Mouse (Mus musculus) ovary, postnatal 14 days (tissue): ENCODE results near the gene Atp5e.

Source experiments
- DNase-seq: peaks from one replicate; pipeline ENCODE4 v3.0.0; 2022; ENCODE audit warnings: low spot score

Atp5e gene

DNA sequence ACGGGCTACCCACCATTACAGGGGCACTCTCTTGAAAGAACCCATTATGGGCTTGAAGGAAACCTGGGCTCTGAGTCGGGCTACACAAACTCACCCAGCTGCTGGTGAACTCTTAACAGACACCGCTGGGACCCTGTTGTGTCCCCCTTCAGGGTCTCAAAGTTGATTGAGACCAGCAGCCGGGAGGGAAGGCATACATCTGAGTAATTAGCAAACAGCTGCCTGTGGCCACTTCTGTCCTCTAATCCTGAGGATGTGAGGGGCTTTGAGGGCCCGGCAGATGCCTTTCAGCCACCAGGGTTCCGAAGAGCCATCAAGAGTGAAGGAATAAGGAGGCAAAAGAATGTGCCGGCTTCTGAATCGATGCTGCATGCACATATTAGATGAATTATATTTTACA is 17.0 kb downstream of the Atp5e start:
- no peak for DNase-seq

DNA sequence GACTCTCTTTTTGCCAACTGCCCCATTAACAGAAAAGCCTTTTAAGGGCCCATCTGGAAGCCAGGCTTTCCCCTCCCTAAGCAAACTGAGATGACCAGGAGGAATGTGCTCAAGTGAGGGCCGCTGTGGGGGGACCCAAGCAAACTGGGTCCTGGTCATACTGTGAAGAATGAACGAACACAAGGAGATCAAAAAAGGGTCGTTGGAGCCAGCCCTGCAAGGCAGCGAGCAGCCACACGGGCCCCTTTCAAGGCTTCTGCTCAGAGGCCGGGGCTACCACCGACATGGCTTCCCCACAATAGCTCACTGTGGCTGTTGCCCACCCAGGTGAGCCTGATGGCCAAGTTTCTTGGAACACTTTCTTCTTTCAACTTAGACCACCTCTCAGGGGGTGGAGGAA is 17.4 kb downstream of the Atp5e start:
- no peak for DNase-seq

DNA sequence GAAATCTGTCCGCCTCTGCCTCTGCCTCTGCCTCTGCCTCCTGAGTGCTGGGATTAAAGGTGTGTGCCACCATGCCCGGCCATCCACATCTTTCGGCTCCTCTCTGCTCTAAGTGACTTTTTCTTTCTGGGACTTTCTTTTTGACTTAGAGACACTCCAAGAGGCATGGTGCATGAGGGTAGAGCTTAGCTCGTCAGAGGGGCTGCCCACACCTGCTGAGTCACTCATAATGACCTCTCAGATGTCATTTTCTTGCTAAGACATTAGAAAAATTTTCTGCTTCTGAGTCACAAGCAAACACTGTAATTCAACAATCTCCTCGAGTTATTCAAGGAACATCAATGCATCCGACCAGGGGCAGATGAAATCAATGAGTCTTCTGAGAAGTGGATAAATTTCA is 18.9 kb downstream of the Atp5e start:
- DNase-seq = no peak

DNA sequence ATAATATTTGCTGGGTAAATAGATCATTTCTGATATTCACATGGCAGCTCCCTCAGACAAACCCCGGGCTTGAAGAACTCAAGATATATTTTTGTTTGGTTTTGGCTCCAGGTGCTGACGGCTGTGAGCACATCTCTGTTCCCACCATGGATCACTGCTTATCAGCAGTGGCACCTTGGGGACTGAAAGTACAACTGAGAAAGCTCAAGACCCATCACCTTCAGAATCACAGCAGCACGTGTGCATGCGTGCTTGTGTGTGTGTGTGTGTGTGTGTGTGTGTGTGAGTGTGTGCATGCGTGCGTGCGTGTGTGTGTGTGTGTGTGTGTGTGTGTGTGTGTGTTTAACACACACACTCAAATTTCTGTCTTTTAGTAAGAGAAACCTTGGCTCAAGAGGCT is 19.5 kb downstream of the Atp5e start:
- DNase-seq = no peak

DNA sequence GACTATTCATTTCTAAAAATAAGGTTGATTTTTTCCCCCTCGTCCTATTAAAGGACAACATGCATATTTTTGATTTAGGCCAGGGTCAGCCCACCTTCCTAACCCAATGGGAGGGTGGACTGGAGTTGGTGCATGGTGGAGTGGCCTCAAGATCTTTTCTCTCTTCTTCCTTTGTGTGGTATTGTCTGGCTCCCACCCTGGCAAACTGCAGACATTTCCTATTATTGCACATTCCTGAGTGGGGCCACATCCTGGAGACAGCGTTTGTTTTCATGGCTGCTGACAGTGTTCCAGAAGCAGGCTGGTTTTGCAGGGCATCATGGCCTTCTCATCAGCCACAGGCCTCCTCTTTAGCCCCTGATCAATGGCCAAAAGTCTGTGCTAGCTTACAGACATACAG is 20.9 kb downstream of the Atp5e start:
- DNase-seq = no peak

DNA sequence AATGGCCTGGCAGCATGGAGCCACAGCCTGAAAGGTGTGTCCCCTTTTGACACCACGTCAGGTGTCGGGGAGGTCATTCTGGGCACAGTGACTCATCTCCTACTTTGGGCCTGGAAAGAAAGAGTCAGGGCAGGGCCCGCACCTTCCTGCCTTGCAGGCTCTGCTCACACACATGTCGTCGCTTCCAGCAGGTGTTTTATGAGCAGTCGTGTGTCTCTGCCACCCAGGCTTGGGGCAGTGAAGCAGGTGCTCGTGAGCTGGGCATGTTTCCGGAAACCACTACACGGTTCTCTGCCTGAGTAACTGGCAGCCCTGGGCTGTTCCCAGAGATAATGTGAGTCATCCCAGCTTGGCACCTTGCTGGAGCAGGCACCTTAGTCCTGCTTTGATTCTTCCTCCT is 21.4 kb downstream of the Atp5e start:
- no peak for DNase-seq

DNA sequence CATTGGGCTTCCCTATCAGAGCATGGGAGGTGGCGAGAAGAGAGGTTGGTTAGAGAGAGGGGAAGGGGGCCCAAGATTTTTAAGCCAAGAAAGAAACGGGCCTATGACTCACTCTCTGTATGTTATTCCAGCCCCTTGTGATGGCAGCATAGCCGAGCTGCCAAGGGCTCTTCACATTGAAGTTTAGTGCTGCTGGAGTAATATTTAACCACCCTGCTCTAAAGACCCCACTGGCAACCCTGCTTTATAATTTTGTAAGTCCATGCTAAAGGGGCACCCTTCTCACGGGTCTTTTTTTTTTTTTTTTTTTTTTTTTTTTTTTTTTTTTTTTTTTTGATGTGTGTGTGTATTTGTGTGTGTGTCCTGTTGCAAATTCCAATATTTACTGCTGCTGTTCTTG is 22.0 kb downstream of the Atp5e start:
- no peak for DNase-seq

DNA sequence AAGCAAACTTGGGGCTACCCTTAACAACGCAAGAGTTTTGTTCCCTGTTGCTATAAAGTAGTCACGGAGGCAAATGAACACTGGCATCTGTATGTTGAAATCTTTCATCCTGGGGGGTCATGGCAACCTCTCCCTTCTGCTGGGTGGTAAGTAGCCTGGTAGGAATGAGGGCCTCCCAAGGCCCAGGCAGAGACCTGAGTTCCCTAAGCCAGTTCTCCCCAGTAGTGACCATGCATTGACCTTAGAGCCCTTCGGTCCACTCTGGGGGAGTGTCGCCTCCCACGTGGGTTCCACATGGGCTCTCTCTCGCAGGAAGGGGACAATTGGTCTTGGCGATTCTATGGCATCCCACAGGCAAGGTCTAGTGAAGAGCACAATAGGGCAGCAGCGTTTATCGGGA is 23.9 kb downstream of the Atp5e start:
- DNase-seq = no peak

DNA sequence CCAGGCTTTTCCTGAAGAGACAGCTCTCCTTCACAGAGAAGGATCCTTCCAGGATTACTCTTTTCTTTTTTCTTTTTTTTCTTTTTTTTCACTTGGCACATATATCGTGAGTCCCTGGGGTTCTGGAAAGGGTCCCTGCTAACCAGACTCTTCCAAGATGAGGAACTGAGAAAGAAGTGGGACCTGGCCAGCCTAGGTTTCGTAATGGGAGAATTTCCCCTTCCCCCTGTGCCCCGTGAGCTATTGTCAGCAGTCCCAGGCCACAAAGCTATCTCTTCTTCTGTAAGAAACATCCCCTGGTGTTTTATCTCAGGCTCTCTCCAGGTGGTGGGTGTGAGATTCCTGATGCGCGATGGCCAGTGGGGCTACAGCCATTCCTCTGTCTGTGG is 24.5 kb downstream of the Atp5e start:
- DNase-seq = no peak

DNA sequence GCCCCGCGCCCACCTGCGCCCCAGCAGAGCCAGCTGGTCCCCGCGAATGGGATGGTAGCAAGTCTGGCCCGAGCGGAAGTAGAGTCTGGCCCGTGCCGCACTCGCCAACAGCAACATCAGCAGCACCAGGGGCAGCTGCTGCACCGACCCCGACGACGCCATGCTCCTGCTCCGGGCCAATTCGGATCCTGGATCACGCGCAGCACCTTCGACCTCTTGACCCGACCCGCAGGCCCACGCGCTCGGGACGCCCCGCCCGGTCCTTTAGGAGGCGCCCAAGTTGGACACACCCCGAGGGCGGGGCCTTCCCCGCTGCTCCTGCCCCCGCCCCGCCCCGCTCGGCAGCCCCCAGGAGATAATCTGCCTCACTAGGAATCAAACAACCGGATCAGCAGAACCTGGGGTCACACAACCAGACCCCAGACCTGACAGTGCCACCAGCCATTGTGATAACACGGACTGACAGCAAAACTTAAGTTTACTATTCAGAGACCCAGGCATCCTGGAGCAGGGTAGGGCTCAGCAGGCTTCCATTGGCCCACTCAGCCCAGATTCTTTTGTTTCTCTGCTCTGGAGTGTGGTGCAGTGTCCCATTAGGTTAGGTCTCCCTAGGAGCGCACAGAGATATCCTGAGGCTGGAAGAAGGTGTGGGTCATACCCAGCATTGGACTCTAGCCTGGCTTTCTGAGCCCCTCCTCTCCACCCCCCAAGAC is 25.0 kb downstream of the Atp5e start, which contains the start of gene Ctsz:
Gene Ctsz, minus strand, starts transcription at position 303 of the 713 bp plus-strand sequence.
- peak; percentile 56 for DNase-seq

DNA sequence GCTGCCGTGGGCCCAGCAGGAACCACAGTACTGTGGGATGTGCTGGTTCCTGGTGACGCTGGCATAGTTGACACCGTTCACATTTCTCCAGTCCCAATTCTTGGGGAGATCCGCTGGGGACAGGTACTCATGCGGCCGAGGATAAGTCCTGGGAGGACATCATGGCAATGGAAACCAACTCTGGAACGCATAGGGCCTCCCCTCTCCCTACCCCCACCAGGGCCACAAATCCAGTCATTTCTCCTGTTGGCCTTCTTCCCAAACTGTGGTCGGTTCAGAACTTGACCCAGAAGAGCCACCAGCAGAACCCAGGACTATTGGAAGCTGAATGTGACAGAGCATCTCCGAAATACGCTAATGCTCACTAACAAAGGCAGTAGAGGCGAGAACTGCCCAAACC is 25.7 kb downstream of the Atp5e start:
- DNase-seq = no peak

DNA sequence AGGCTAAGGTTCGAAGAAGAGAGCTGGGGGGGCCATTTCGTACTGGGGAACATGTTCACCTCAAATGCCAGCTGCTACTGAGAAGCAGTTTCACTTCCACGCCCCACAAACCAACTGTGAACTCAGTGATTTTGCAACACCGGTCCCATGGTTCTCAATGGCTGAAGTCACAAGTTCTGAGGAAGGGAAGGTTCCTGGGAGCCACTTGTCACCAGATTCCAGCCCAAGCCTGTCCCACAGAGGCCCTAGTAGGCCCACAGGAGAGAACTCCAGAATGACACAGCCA is 26.3 kb downstream of the Atp5e start:
- no peak for DNase-seq

DNA sequence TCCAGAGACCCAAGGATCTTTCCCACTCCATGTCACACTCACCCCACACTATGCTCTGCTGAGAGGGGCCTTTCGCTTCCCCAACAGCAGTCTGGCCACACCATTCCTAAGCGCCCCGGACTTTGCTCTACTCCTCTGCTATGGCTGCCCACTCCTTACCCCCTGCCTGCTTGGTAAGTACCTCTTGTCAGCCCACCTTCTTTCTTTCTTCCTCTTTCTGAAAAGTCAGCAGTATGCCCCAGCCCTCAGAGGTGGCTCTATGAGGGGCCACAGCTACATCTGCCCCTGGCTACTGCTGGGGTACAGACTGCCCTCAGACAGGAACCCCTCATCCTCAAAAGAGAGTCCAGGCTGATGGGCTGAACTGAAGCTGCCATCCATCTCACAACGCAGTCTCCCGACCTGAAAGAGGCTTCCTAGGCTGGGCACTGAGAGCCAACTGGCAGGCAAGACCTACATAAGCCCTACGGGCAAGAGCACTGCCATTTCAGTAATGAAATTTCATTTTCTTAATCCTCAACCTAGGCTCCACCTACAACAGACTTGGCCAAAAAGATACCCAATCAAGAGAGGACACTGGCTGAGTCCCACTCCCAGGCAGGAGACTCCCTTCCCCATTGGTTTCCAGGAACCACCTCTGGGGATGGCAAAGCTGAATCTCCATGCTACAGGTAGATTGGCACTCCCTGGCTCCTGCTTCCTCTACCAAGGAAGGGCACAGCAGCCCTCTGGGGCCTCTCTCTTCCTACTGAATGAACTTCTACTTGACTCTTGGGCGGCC is 26.8 kb downstream of the Atp5e start:
- DNase-seq = no peak

DNA sequence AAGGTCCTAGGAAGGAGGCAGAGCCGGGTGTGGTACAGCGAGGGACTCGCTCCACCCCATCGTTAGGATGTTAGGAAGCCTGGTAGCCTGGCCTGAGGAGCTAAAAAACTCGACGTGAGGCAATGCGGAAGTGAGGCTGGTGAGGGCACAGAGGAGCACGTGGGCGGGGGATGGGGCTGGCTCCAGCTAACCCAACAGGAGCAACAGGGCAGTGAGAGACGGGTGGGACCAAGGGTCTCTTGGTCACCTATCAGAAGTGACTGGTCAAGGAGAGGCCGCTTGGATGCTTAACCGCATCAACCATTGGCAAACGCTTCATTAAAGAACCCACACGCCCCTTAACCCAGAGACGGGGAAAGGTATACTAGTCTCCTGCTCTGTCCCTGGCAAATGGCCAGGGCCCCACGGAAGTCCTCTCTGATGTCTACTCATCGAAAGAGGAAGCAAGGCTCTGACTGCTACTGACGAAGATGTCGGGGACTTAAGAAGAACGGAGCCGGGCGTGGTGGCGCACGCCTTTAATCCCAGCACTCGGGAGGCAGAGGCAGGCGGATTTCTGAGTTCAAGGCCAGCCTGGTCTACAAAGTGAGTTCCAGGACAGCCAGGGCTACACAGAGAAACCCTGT is 27.7 kb downstream of the Atp5e start:
- DNase-seq = no peak

DNA sequence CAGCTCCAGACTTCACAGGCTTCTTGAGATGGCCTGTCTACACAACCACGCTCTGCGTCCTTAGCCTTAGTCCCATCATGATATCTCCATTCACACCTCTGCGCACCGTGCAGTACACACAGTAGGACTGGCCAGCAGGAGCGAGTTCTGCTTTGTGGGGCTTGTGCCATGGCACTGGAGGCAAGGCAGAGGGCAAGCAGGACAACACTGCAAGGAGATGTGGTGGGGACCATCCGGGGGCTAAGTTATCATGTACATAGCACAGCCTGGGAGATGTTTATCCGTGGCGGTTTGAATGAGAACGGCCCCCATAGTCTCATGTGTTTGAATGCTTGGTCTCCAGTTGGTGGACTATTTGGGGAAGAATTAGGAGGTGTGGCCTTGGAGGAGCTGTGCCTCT is 29.0 kb downstream of the Atp5e start:
- DNase-seq = no peak

DNA sequence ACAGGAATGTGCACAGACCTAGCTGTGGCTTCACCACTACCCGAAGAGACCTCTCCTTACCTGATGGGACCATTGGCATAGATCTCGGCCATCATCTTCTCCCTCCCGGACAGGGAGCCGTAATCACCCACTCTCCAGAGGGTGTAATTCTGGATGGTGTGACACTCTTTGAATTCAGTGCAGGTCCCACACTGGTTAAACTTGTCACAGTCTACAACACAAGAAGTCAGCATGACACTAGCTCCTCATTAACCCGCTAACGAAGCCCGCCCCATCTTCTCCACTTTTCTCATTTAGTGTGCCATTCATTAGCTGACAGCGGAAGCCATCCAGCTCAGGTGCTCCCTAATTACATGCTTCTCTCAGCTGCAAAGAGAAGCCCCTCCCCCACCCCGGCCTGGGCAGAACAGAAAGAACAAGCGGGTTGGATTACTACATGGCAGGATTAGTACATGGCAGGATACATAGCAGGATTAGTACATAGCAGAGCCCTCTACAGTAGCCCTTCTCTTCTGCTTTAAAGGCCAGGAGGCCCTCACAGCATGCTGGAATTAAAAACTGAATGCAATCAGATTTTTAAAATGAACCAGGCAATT is 34.8 kb downstream of the Atp5e start:
- no peak for DNase-seq

DNA sequence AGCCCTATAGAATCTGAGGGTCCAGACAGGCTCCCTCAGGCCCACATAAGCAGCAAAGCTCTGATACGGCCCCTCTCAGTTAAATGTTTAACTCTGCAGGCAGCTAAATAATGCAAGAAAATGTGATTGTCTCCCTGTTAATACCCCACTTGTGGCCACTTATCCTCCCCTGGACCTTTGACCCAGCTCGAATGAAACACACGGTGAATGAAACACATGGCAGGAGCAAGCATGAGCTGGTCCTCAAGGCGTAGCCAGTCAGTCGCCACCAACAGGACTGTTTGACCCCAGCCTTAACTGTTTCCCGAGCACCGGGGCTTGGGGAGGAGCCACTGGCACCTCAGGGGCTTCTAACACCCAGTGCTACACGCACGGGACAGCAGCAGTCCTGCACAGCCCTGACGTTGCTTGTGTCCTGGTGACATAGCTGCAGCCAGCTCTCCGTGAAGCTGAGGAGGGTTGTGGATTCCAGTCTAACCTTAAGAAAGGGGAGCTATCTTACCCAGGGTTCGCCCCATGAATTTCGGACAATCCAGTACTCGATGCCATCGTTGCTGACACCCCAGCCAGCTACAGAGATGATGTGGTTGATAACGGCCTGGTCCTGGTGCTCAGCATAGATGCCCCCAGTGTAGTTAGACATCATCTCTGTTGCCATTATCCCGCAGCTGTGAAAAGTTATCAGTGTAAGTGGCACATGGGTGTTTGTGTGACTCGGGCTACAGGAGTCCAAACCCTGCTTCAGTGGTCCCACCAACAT is 35.6 kb downstream of the Atp5e start:
- DNase-seq = no peak

DNA sequence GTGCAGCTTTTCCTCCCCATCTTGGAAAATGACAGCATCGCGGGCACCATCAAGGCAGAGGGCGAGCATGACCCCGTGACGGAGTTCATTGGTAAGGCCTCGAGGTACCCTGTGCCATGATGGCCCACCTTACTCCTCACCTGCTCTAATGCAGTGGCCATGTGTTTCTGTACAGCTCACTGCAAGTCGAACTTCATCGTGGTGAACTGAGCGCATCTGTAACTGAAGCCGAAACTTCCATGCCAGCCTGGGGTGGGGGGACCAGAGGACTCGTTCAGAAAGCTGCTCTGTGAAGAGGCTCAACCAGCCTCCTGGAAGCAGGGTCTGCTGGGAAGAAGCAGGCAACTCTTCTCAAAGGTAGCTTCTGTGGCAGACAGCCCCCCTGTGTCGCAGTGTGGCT is 37.0 kb downstream of the Atp5e start:
- no peak for DNase-seq

DNA sequence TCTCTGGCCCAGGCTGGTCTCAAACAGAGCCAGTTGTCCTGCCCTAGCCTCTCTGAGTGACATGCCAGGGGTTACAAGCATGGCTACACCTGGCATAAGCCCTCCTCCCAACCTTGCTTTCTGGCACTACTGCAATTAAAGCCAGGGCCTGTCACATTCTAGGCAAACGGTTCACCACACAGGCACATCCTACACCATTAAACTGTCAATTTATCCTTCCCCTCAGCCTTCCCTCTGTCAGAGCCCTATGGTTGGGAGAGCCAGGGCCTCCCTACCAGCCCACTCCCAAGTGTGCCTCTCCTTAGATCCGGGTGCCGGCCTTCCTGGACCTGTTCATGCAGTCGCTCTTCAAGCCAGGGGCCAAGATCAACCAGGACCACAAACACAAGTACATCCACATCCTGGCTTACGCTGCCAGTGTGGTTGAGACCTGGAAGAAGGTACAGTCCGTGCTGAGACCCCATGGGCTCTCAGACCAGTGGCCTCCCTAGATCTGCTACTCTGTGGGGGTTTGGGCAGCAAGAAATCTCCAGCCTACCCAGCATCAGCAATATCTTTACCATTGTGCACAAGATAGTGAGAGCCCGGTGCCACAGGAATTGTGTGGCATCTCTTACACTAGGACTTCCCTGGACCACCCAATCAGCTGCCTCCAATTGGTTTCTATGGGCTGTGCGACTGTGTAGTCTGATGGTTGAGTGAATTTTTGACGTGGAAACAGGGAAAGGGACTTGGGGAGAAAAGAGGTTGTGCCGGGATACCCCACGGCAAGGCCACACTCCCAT is 39.4 kb downstream of the Atp5e start:
- no peak for DNase-seq

DNA sequence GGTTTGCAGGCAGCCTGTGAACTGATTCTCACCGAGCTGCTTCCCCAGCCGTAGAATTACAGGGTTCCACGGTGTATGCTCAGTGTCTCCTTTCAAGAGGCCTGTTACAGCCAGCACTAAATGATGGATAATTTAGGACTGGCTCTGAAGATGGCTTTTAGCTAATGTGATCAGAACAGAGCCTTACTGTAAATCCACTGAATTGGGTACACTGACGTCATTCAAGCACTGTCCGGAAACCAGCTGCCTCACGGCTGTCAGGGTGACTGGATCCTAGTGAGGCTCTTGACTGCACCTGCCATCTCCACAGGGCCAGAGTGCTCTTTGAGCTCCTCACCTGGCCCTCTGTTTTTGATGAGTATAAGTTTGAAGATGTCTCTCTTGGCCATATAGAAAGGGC is 42.8 kb downstream of the Atp5e start:
- DNase-seq = no peak

DNA sequence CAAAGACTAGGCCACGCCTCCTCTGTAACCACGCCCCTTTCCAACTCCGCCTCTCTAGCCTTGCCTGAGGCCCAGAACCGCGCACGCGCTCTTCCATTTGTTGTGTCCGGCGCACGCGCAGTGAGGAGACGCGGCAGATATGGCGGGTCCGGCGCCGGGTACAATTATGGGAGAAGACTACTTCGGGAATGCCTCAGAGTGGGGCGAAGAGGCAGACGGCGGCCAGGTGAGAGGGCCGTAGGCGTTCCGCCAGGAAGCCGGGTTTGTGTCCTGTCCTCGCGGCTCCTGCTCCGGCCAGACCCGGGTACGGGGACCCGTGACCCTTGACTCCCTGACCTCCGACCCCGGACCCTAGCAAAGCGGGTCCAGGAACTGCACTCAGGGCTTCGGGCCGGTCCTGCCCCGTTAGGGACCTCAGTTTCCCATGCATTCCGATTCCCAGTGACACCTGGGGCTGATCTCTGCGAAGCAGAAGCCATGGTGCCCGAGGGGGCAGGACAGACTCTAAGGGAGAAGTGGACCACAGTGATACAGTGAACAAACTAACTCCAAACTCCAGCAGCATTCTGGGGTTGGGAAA is 48.1 kb downstream of the Atp5e start, which contains the start of gene Nelfcd:
Gene Nelfcd, plus strand, starts transcription at position 74 of the 580 bp plus-strand sequence.
- DNase-seq = peak; percentile 97
